In genomic region chr19:12488969-12489674, GRCm38 (mm10) we compare ENCODE assay signal across 8 mouse cellular contexts. TPM values are rescaled to one million over a fixed set of nuclear protein-coding genes. Genes with fewer than 3 reads are reported as not detected.
DNase-seq lines count a peak whose midpoint lies in the region; ATAC-seq and TF ChIP-seq lines count a peak whose summit lies in the region.

No protein-coding gene starts in this region.

- H3K9me3 ChIP-seq in heart, embryonic 11.5 days (replicated peaks; ENCODE audit: control insufficient read depth, low read length) = no peaks in the 10 kb centered on the region
- no peaks in the 10 kb centered on the region; the same call in 1 of the 2 replicates for H3K9me3 ChIP-seq in forebrain, embryonic 10.5 days
- no peaks in the 10 kb centered on the region for H3K9me3 ChIP-seq in intestine, embryonic 14.5 days (ENCODE audit: control insufficient read depth, low read length)
- no peaks in the 10 kb centered on the region for H3K9me3 ChIP-seq in liver, embryonic 13.5 days (replicated peaks)

- no peak overlapping the region for H3K27ac ChIP-seq in heart, embryonic 11.5 days (ENCODE audit: low read depth, low read length)
- peak overlapping the region; percentile 91 for H3K27ac ChIP-seq in forebrain, embryonic 10.5 days
- peak overlapping the region; percentile 93 for H3K27ac ChIP-seq in intestine, embryonic 14.5 days (ENCODE audit: low read depth)
- peak overlapping the region; percentile 78; the same call in 1 of the 2 replicates for H3K27ac ChIP-seq in liver, embryonic 13.5 days
- peak overlapping the region; percentile 98 for H3K27ac ChIP-seq in small intestine, adult 2 months (ENCODE audit: insufficient read depth, low read depth, low read length)

- H3K36me3 ChIP-seq in heart, embryonic 11.5 days (ENCODE audit: control insufficient read depth, insufficient read depth, low read length) = no peaks in the 10 kb centered on the region
- peaks cover 74% of the 10 kb centered on the region for H3K36me3 ChIP-seq in forebrain, embryonic 10.5 days (replicated peaks)
- peaks cover 53% of the 10 kb centered on the region for H3K36me3 ChIP-seq in intestine, embryonic 14.5 days (ENCODE audit: control insufficient read depth, insufficient read depth, low read length)
- peaks cover 11% of the 10 kb centered on the region; the same call in 1 of the 2 replicates for H3K36me3 ChIP-seq in liver, embryonic 13.5 days
- H3K36me3 ChIP-seq in small intestine, adult 2 months (ENCODE audit: control insufficient read depth, insufficient read depth, low read length) = peaks cover 16% of the 10 kb centered on the region

- ATAC-seq in heart, embryonic 11.5 days (replicated peaks; ENCODE audit: insufficient number of reproducible peaks, low FRiP score, low TSS enrichment) = no peak
- ATAC-seq in intestine, embryonic 14.5 days (replicated peaks; ENCODE audit: low FRiP score, low TSS enrichment, low read depth) = peak; percentile 82
- peak; percentile 75 for ATAC-seq in liver, embryonic 13.5 days (ENCODE audit: low read depth)

- 51% methylated on average over 8 of the region's 8 CpGs for WGBS in heart, embryonic 11.5 days (ENCODE audit: insufficient replicate concordance)
- 7% methylated on average over 8 of the region's 8 CpGs for WGBS in forebrain, embryonic 10.5 days
- WGBS in intestine, embryonic 14.5 days = 23% methylated on average over 8 of the region's 8 CpGs
- 44% methylated on average over 8 of the region's 8 CpGs for WGBS in liver, embryonic 13.5 days (ENCODE audit: insufficient replicate concordance)
- WGBS in small intestine, adult 2 months = 20% methylated on average over 8 of the region's 8 CpGs

- peak; percentile 98 for DNase-seq in heart, adult 11 months
- peak; percentile 89 for DNase-seq in forebrain, embryonic 10.5 days (ENCODE audit: extremely low spot score, low spot score)
- DNase-seq in intestine, embryonic 14.5 days (ENCODE audit: low spot score) = peak; percentile 68
- no peak for DNase-seq in liver, embryonic 13.5 days
- DNase-seq in right cerebral cortex, postnatal 10 days (ENCODE audit: low spot score in 2 of 2) = no peak
- DNase-seq in gastrocnemius, adult 18-20 months (ENCODE audit: low spot score) = no peak

- no peak overlapping the region for H3K4me3 ChIP-seq in heart, embryonic 11.5 days (ENCODE audit: low read depth, low read length)
- peak overlapping the region; percentile 38 for H3K4me3 ChIP-seq in forebrain, embryonic 10.5 days
- H3K4me3 ChIP-seq in intestine, embryonic 14.5 days (ENCODE audit: low read depth, low read length) = no peak overlapping the region
- H3K4me3 ChIP-seq in liver, embryonic 13.5 days (replicated peaks) = no peak overlapping the region
- peak overlapping the region; percentile 53 for H3K4me3 ChIP-seq in small intestine, adult 2 months (ENCODE audit: low read depth, low read length)

- H3K27me3 ChIP-seq in heart, embryonic 11.5 days (ENCODE audit: control insufficient read depth, insufficient read depth, low read length) = no peaks in the 10 kb centered on the region
- no peaks in the 10 kb centered on the region for H3K27me3 ChIP-seq in forebrain, embryonic 10.5 days (ENCODE audit: poor library complexity, severe bottlenecking)
- no peaks in the 10 kb centered on the region for H3K27me3 ChIP-seq in intestine, embryonic 14.5 days (replicated peaks; ENCODE audit: control insufficient read depth, insufficient read depth, low read length)
- no peaks in the 10 kb centered on the region for H3K27me3 ChIP-seq in liver, embryonic 13.5 days
- H3K27me3 ChIP-seq in small intestine, adult 2 months (ENCODE audit: control insufficient read depth, insufficient read depth, low read length) = no peaks in the 10 kb centered on the region

- H3K4me2 ChIP-seq in heart, embryonic 11.5 days = no peak overlapping the region
- peak overlapping the region; percentile 34 for H3K4me2 ChIP-seq in intestine, embryonic 14.5 days (ENCODE audit: low read length)
- H3K4me2 ChIP-seq in liver, embryonic 13.5 days = peak overlapping the region; percentile 28; the same call in 1 of the 2 replicates

- no peak for TF ChIP-seq CTCF in small intestine, adult 2 months (IDR thresholded peaks at IDR 0.05; ENCODE audit: extremely low read depth, insufficient read length, insufficient replicate concordance, low read depth, low read length)

- H3K9ac ChIP-seq in heart, embryonic 11.5 days (ENCODE audit: low read depth, low read length) = no peak overlapping the region
- no peak overlapping the region for H3K9ac ChIP-seq in intestine, embryonic 14.5 days (ENCODE audit: low read length)
- H3K9ac ChIP-seq in liver, embryonic 13.5 days = no peak overlapping the region

- peaks cover 3% of the 10 kb centered on the region; the same call in 1 of the 2 replicates for H3K4me1 ChIP-seq in heart, embryonic 11.5 days (ENCODE audit: control insufficient read depth, insufficient read depth, low read length)
- H3K4me1 ChIP-seq in forebrain, embryonic 10.5 days = peaks cover 75% of the 10 kb centered on the region
- peaks cover 13% of the 10 kb centered on the region for H3K4me1 ChIP-seq in intestine, embryonic 14.5 days (replicated peaks; ENCODE audit: control insufficient read depth, insufficient read depth, low read length)
- H3K4me1 ChIP-seq in liver, embryonic 13.5 days (replicated peaks) = peaks cover 12% of the 10 kb centered on the region
- peaks cover 40% of the 10 kb centered on the region for H3K4me1 ChIP-seq in small intestine, adult 2 months (ENCODE audit: control insufficient read depth, insufficient read depth, insufficient read length, low read length)

- TF ChIP-seq POLR2A in small intestine, adult 2 months (IDR thresholded peaks at IDR 0.05; ENCODE audit: low read depth, low read length) = no peak; the same call in 1 of the 2 replicates

RNA-seq across cellular contexts. Expression of gene Dtx4, which starts 12.1 kb away (rescaled TPM):
- 1.3 and 1.8 TPM in 2 replicates for polyA plus RNA-seq in heart, embryonic 11.5 days (2014; fragmentation: Nextera tagmentation; extraction: Ambion mirVana)
- polyA plus RNA-seq in forebrain, embryonic 10.5 days (2016; fragmentation: Nextera tagmentation; extraction: Ambion mirVana) = 31.7 and 34.3 TPM in 2 replicates
- 27.4 and 28.8 TPM in 2 replicates for polyA plus RNA-seq in intestine, embryonic 14.5 days (2014; fragmentation: Nextera tagmentation; extraction: Ambion mirVana)
- polyA plus RNA-seq in liver, embryonic 13.5 days (2015; fragmentation: Nextera tagmentation; extraction: Ambion mirVana) = 1.6 and 1.9 TPM in 2 replicates
- polyA plus RNA-seq in small intestine, adult 2 months (2012; rRNA removed) = 7.1 and 11.1 TPM in 2 replicates
- total RNA-seq in gastrocnemius, adult 18-20 months (2021) = 1 to 10 TPM; 2.9 to 3.7 TPM

RNA-seq across cellular contexts. Expression of gene Mpeg1, which starts 28.5 kb away (rescaled TPM):
- polyA plus RNA-seq in heart, embryonic 11.5 days (2014; fragmentation: Nextera tagmentation; extraction: Ambion mirVana) = 0.28 and 0.56 TPM in 2 replicates
- 0.11 and 0.17 TPM in 2 replicates for polyA plus RNA-seq in forebrain, embryonic 10.5 days (2016; fragmentation: Nextera tagmentation; extraction: Ambion mirVana)
- 0.97 and 1.1 TPM in 2 replicates for polyA plus RNA-seq in intestine, embryonic 14.5 days (2014; fragmentation: Nextera tagmentation; extraction: Ambion mirVana)
- polyA plus RNA-seq in liver, embryonic 13.5 days (2015; fragmentation: Nextera tagmentation; extraction: Ambion mirVana) = 1.0 TPM in 2 replicates
- polyA plus RNA-seq in small intestine, adult 2 months (2012; rRNA removed) = 2.7 and 3.5 TPM in 2 replicates
- total RNA-seq in gastrocnemius, adult 18-20 months (2021) = 1 to 10 TPM in 1 of 2 experiments, under 1 TPM in 1; 0.80 to 1.6 TPM

RNA-seq across cellular contexts. Expression of gene Fam111a, which starts 56.4 kb away (rescaled TPM):
- 26.3 and 30.0 TPM in 2 replicates for polyA plus RNA-seq in heart, embryonic 11.5 days (2014; fragmentation: Nextera tagmentation; extraction: Ambion mirVana)
- polyA plus RNA-seq in forebrain, embryonic 10.5 days (2016; fragmentation: Nextera tagmentation; extraction: Ambion mirVana) = 21.0 and 22.0 TPM in 2 replicates
- polyA plus RNA-seq in intestine, embryonic 14.5 days (2014; fragmentation: Nextera tagmentation; extraction: Ambion mirVana) = 19.9 and 23.0 TPM in 2 replicates
- polyA plus RNA-seq in liver, embryonic 13.5 days (2015; fragmentation: Nextera tagmentation; extraction: Ambion mirVana) = 29.6 and 41.6 TPM in 2 replicates
- polyA plus RNA-seq in small intestine, adult 2 months (2012; rRNA removed) = 0.17 and 0.33 TPM in 2 replicates
- total RNA-seq in gastrocnemius, adult 18-20 months (2021) = 1 to 10 TPM; 1.3 to 2.7 TPM

Comparison
In these comparisons a context has a peak if more than half of its experiments do, and no peak if none do; other contexts are left out.
1. DNase-seq: peak in heart, adult 11 months (single experiment), forebrain, embryonic 10.5 days (single experiment) and intestine, embryonic 14.5 days (single experiment); none in liver, embryonic 13.5 days (single experiment), right cerebral cortex, postnatal 10 days (0 of 2) and gastrocnemius, adult 18-20 months (single experiment).
2. H3K4me3 ChIP-seq: peak in forebrain, embryonic 10.5 days (single experiment) and small intestine, adult 2 months (single experiment); none in heart, embryonic 11.5 days (single experiment), intestine, embryonic 14.5 days (single experiment) and liver, embryonic 13.5 days (single experiment).
3. RNA of gene Fam111a, which starts 56.4 kb away (polyA plus RNA-seq): 29.6 to 41.6 TPM in liver, embryonic 13.5 days, 26.3 to 30.0 TPM in heart, embryonic 11.5 days, 21.0 to 22.0 TPM in forebrain, embryonic 10.5 days and 19.9 to 23.0 TPM in intestine, embryonic 14.5 days; 0.17 to 0.33 TPM in small intestine, adult 2 months; every median in the first group is over 10 times any median in the second.